Mouse (Mus musculus) liver, embryonic 11.5 days (tissue): ENCODE data around the gene Usp47. TPM values are rescaled to one million over a fixed set of nuclear protein-coding genes. Genes with fewer than 3 reads are reported as not detected.

Experiments used
- ATAC-seq: fragments of 200-750 bp; cut with Nextera tagmentation; replicated peaks from 2 replicates; pipeline ENCODE4 v1.8.0; 2017; ENCODE audit warnings: moderate number of reproducible peaks, mild to moderate bottlenecking, moderate TSS enrichment, moderate library complexity; ENCODE audit not compliant: low FRiP score
- DNase-seq: peaks from one replicate; pipeline ENCODE4 v3.0.0-alpha.2; 2017; ENCODE audit warnings: low spot score
- H3K27ac ChIP-seq: fragments of 300-500 bp; sonication (generic); 2 replicates; pipeline ENCODE4 v1.5.1; 2014; ENCODE audit warnings: mild to moderate bottlenecking, low read depth, low read length, control low read depth
- H3K27me3 ChIP-seq: fragments of 300-500 bp; sonication (generic); replicated peaks from 2 replicates; pipeline ENCODE4 v1.6.1; 2014; ENCODE audit warnings: low read length, mixed read lengths; ENCODE audit not compliant: control insufficient read depth, insufficient read depth
- H3K36me3 ChIP-seq: fragments of 300-500 bp; sonication (generic); 2 replicates; pipeline ENCODE4 v1.6.1; 2014; ENCODE audit warnings: mild to moderate bottlenecking, low read length, moderate library complexity, mixed read lengths; ENCODE audit not compliant: control insufficient read depth, insufficient read depth
- H3K4me1 ChIP-seq: fragments of 300-500 bp; sonication (generic); replicated peaks from 2 replicates; pipeline ENCODE4 v1.6.1; 2014; ENCODE audit warnings: low read length, mixed read lengths; ENCODE audit not compliant: control insufficient read depth, insufficient read depth
- H3K4me2 ChIP-seq: fragments of 300-500 bp; sonication (generic); 2 replicates; pipeline ENCODE4 v1.6.1; 2014; ENCODE audit warnings: mild to moderate bottlenecking, control low read depth, moderate library complexity
- H3K4me3 ChIP-seq: fragments of 300-500 bp; sonication (generic); 2 replicates; pipeline ENCODE4 v1.5.1; 2014; ENCODE audit warnings: low read depth, low read length, control low read depth
- H3K9ac ChIP-seq: fragments of 300-500 bp; sonication (generic); 2 replicates; pipeline ENCODE4 v1.6.1; 2014; ENCODE audit warnings: low read depth, low read length, control low read depth
- H3K9me3 ChIP-seq: fragments of 300-500 bp; sonication (generic); 2 replicates; pipeline ENCODE4 v1.6.1; 2016; ENCODE audit warnings: low read length, inconsistent platforms, mixed read lengths; ENCODE audit not compliant: control insufficient read depth
- WGBS: fragments of 180-500 bp; shearing (Covaris S2); extraction: QIAGEN DNeasy Blood & Tissue Kit; methylation state at CpG from one replicate; pipeline ENCODE4 v1.1.7; 2014; 5-methylcytosine and 5-hydroxymethylcytosine counted together
- polyA plus RNA-seq: library from polyadenylated mRNA; unstranded; fragments of >200 nt; fragmentation: Nextera tagmentation; extraction: Ambion mirVana; gene quantifications from 2 replicates; pipeline ENCODE4 v1.2.1, GENCODE M21; 2014

Gene Usp47
- polyA plus RNA-seq, 1 experiment from 2014 or later: 55.3 TPM

- peak; percentile 83 for DNase-seq
- peak; percentile 74 for ATAC-seq
- under 1% methylated on average over 58 of the region's 58 CpGs for WGBS
Measured at GRCm38 (mm10) chr7:112023601-112024445, 519 bp downstream of the Usp47 start.

GRCm38 (mm10) chr7:112024446-112024730 lies 1.1 kb downstream of the Usp47 start:
- Histone ChIP-seq H3K4me1 (peaks cover 22% of the 10 kb centered on the region), H3K27ac (peak overlapping the region; percentile 96), H3K9ac (peak overlapping the region; percentile 99), H3K9me3 (no peaks in the 10 kb centered on the region), H3K4me2 (peak overlapping the region; percentile 89), H3K36me3 (no peaks in the 10 kb centered on the region), H3K4me3 (peak overlapping the region; percentile 94), H3K27me3 (no peaks in the 10 kb centered on the region)
- no peak for ATAC-seq
- 20% methylated on average over 7 of the region's 7 CpGs for WGBS
- no peak for DNase-seq

More at GRCm38 (mm10) chr7:112023601-112024445, 519 bp downstream of the Usp47 start:
- peak overlapping the region; percentile 89 for H3K4me2 ChIP-seq
- H3K4me1 ChIP-seq: peaks cover 22% of the 10 kb centered on the region
- peak overlapping the region; percentile 94 for H3K4me3 ChIP-seq
- H3K27me3 ChIP-seq: no peaks in the 10 kb centered on the region
- peak overlapping the region; percentile 96 for H3K27ac ChIP-seq
- H3K9ac ChIP-seq: peak overlapping the region; percentile 99
- no peaks in the 10 kb centered on the region for H3K36me3 ChIP-seq
- no peaks in the 10 kb centered on the region for H3K9me3 ChIP-seq

- H3K4me1 ChIP-seq: peaks cover 22% of the 10 kb centered on the region
- WGBS: 16% methylated on average over 5 of the region's 5 CpGs
- H3K27ac ChIP-seq: no peak overlapping the region
- no peaks in the 10 kb centered on the region for H3K9me3 ChIP-seq
- H3K27me3 ChIP-seq: no peaks in the 10 kb centered on the region
- H3K4me3 ChIP-seq: peak overlapping the region; percentile 94
- peak overlapping the region; percentile 89 for H3K4me2 ChIP-seq
- ATAC-seq (no peak), DNase-seq (no peak)
- peak overlapping the region; percentile 47 for H3K9ac ChIP-seq
- H3K36me3 ChIP-seq: no peaks in the 10 kb centered on the region
Measured at GRCm38 (mm10) chr7:112024856-112025255, 1.6 kb downstream of the Usp47 start.

- ATAC-seq: no peak
- no peak for DNase-seq
- Histone ChIP-seq H3K4me3 (no peak overlapping the region), H3K4me2 (no peak overlapping the region), H3K9ac (no peak overlapping the region), H3K36me3 (no peaks in the 10 kb centered on the region; the same call in 1 of the 2 replicates), H3K27me3 (no peaks in the 10 kb centered on the region), H3K4me1 (peaks cover 16% of the 10 kb centered on the region), H3K9me3 (no peaks in the 10 kb centered on the region), H3K27ac (no peak overlapping the region)
- 93% methylated on average over 1 of the region's 1 CpGs for WGBS
Measured at GRCm38 (mm10) chr7:112030594-112030993, 7.3 kb downstream of the Usp47 start.

GRCm38 (mm10) chr7:112035804-112036203 lies 12.5 kb downstream of the Usp47 start:
- 0 out of 2 replicates have a peak, but pooled peaks cover 6% of the 10 kb centered on the region for H3K4me1 ChIP-seq
- no peak overlapping the region for H3K4me2 ChIP-seq
- no peak overlapping the region for H3K4me3 ChIP-seq
- 16% methylated on average over 2 of the region's 2 CpGs for WGBS
- no peaks in the 10 kb centered on the region; the same call in 1 of the 2 replicates for H3K36me3 ChIP-seq
- H3K9ac ChIP-seq: no peak overlapping the region
- H3K27ac ChIP-seq: no peak overlapping the region
- ATAC-seq (peak; percentile 76), DNase-seq (no peak)
- H3K27me3 ChIP-seq: no peaks in the 10 kb centered on the region
- H3K9me3 ChIP-seq: no peaks in the 10 kb centered on the region

- no peak overlapping the region for H3K9ac ChIP-seq
- H3K27me3 ChIP-seq: no peaks in the 10 kb centered on the region
- H3K36me3 ChIP-seq: no peaks in the 10 kb centered on the region; the same call in 1 of the 2 replicates
- no peak for ATAC-seq
- DNase-seq: no peak
- no peak overlapping the region for H3K27ac ChIP-seq
- no peak overlapping the region for H3K4me2 ChIP-seq
- H3K9me3 ChIP-seq: no peaks in the 10 kb centered on the region
- 67% methylated on average over 1 of the region's 1 CpGs for WGBS
- no peak overlapping the region for H3K4me3 ChIP-seq
- H3K4me1 ChIP-seq: 0 out of 2 replicates have a peak, but pooled peaks cover 4% of the 10 kb centered on the region
Measured at GRCm38 (mm10) chr7:112036636-112037035, 13.3 kb downstream of the Usp47 start.

GRCm38 (mm10) chr7:112040271-112040670 lies 17.0 kb downstream of the Usp47 start:
- Histone ChIP-seq H3K4me1 (peaks cover 9% of the 10 kb centered on the region), H3K4me2 (no peak overlapping the region), H3K4me3 (no peak overlapping the region), H3K27me3 (no peaks in the 10 kb centered on the region), H3K9ac (no peak overlapping the region), H3K9me3 (no peaks in the 10 kb centered on the region), H3K36me3 (no peaks in the 10 kb centered on the region), H3K27ac (no peak overlapping the region)
- no peak for ATAC-seq
- DNase-seq: no peak

- no peaks in the 10 kb centered on the region for H3K36me3 ChIP-seq
- no peaks in the 10 kb centered on the region for H3K27me3 ChIP-seq
- no peaks in the 10 kb centered on the region for H3K9me3 ChIP-seq
- no peak overlapping the region for H3K9ac ChIP-seq
- no peak overlapping the region for H3K4me2 ChIP-seq
- DNase-seq (no peak), ATAC-seq (no peak)
- H3K4me3 ChIP-seq: no peak overlapping the region
- peaks cover 9% of the 10 kb centered on the region for H3K4me1 ChIP-seq
- no peak overlapping the region for H3K27ac ChIP-seq
- WGBS: 40% methylated on average over 2 of the region's 2 CpGs
Measured at GRCm38 (mm10) chr7:112042758-112043157, 19.5 kb downstream of the Usp47 start.

- Histone ChIP-seq H3K9me3 (no peaks in the 10 kb centered on the region), H3K9ac (no peak overlapping the region), H3K4me2 (no peak overlapping the region), H3K27ac (no peak overlapping the region), H3K4me1 (peaks cover 9% of the 10 kb centered on the region), H3K27me3 (no peaks in the 10 kb centered on the region), H3K4me3 (no peak overlapping the region), H3K36me3 (no peaks in the 10 kb centered on the region)
- WGBS: 78% methylated on average over 1 of the region's 1 CpGs
- no peak for DNase-seq
- ATAC-seq: no peak
Measured at GRCm38 (mm10) chr7:112045249-112045648, 21.9 kb downstream of the Usp47 start.
